Mouse (Mus musculus) cerebellum, postnatal 25 days (tissue): ENCODE data around the gene Eci2.
"Not testable (repeated sequence)": the region's sequence is repeated elsewhere in the genome, so short reads cannot be mapped to it uniquely, and the experiment has no call there.

Experiments
- DNase-seq, 2 experiments: peaks; one replicate each; pipeline ENCODE4 v3.0.0; 2021; ENCODE audit warnings: mixed read lengths in 2 of 2

Gene Eci2

DNA sequence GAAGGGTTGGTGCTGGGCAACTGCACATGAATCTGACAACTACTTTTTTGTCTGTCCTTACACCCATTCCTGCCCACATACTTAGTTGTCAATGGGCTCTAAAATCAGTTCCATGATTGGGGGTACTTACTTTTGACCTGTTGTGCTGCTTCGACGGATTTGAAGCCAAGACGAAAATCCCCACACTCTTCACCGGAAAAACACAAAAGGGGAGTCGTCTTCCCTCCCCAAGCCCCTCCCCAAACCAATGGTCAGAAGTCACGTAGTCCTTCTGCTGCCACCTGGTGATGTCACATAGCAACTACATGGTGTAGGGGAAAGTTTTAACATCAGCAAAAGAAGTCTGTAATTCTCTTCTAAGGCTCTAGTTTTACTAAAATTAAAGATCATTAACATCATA lies at the start of gene Eci2:
Eci2 (minus strand) TSS at position 218 of the 400 bp plus-strand sequence.
- DNase-seq, result no peak

DNA sequence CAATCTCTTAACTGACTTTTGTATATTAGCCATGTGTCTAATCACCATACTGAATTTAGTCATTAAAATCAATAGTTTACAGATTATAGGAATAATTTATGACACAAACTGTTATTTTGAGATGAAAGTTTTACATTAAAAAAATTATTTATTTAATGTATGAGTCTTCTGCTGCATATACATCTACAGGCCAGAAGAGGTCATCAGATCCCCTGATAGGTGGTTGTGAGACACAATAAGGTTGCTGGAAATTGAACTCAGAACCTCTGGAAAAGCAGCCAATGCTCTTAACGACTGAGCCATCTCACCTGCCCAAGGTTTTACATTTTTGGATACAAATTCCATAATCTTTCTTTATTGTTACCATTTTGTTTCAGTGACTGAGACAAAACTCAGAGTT lies 48.0 kb upstream of the Eci2 start:
- no peak for DNase-seq

DNA sequence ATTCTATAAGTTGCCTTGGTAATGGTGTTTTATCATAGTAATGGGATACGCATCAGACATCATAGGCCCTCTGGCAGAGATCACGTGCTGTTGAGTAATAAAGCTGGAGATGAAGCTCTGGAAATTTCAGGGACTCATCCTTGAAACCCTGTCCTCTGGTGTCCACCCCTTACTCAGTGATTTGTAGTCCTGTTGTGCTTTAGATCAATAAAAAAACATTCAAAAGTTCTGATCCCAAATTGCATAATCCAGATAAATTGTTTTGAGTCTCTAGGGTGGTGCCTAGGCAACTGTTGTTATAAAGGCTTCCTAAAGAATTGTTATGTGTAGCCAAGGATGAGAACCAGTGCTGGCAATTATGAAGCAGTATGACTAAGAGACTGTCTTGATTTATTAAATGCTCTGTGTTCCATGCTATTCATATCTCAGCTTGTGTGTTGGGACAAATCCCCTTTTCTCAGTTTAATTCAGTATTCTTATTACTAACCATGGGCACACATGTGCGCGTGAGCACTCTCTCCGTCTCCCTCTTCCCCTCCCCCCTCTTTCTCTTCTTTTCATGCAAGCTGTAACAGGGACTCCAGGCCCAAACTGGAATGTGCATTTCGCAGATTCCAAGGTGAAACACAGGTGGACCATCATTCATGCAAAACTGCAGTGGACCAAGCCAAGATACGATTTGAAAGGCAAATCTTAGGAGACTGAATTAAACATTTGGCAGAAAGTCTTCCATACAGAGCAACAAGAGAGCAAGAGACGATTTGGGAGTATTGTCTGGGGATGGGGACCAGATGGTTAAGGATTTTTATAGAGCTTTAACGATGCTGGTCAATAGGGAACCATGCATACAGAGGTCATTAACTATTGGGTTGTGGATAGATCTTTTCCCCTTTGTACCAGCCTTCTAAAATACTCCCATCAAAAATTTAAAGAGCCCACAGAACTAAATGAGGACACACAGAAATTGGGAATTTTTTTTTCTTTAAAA lies 43.9 kb upstream of the Eci2 start:
- no peak for DNase-seq

DNA sequence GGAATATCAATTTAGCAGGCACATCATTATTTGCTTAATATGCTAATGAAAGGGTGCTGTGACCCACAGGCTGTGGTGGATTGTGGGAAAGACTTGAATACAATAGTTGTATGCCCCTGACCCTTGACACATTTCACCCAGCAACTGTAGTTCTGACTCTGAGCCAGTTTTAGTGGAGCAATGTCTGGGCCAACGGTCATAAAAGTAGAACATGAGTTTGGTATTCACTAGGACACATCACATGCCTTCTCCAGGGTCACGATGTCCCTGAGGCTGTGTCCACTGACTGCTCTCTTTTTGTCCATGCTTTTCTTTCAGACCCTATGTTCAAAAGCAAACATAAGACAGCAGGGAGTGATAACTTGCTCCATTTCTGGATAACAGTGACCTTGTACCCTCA lies 40.2 kb upstream of the Eci2 start:
- no peak for DNase-seq

DNA sequence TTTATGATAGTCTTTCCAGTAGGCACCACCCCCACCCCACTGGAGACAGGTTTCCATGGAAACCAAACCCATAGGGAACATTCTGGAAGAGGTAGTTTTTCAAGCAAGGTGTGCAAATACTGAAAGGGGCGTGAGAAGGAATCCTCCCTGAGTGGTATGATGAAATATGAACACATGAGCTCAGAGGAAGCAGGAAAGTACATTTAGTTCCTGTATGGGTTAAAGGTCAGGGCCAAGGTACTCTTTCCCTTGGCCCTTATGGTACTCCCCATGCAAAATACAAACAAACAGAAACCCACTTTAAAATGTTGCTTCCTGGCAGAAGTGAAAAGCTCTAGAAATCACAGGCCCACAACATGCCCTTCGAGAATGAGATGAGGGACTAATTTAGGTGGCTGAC lies 39.1 kb upstream of the Eci2 start:
- no peak for DNase-seq

GRCm38 (mm10) chr13:35064381-35064780 lies 37.5 kb upstream of the Eci2 start:
- no peak for DNase-seq

DNA sequence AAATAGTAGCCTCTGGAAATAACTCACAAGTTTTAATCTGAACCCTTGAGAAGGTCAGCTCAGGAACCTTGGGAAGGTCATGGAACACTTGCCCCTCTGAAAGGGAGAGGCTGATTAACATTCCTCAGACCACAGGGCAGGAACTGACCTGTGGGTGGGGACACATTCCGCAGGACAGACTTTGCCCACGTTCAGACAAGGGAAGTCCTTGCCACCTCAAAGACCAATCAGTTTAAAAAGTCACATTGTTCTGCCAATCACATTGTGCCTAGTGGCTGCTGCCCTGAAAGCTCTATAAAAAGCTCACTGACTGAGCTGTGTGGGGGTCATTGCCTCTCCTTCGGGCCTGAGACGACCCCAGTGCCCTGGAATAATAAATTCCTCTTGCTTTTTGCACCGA lies 31.2 kb upstream of the Eci2 start:
- no peak for DNase-seq

- DNase-seq, result no peak
Observed at GRCm38 (mm10) chr13:35036486-35036885, 9.6 kb upstream of the Eci2 start.

DNA sequence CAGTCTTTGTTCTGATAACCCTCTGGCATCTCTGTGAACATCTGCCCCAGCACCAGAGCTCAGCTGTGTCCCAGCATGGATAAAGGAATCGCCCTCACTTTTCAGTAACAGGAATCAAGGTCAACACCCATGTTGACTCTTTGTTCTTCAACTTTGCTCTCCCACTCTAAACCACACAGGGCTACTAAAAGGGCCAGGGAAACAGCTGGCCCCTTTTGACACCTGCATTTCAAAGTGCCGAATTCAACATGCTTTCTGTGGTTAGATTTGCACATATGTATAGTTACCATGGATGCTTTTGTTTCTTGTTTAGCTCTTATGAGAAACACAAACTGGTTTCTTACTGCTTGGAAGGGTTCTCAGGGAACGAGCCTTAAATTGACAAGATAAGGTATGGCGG lies 8.8 kb upstream of the Eci2 start:
- no peak for DNase-seq

GRCm38 (mm10) chr13:35033571-35033970 lies 6.7 kb upstream of the Eci2 start:
- DNase-seq, result no peak

- DNase-seq, result no peak
Observed at GRCm38 (mm10) chr13:35031684-35032082, 4.8 kb upstream of the Eci2 start.

DNA sequence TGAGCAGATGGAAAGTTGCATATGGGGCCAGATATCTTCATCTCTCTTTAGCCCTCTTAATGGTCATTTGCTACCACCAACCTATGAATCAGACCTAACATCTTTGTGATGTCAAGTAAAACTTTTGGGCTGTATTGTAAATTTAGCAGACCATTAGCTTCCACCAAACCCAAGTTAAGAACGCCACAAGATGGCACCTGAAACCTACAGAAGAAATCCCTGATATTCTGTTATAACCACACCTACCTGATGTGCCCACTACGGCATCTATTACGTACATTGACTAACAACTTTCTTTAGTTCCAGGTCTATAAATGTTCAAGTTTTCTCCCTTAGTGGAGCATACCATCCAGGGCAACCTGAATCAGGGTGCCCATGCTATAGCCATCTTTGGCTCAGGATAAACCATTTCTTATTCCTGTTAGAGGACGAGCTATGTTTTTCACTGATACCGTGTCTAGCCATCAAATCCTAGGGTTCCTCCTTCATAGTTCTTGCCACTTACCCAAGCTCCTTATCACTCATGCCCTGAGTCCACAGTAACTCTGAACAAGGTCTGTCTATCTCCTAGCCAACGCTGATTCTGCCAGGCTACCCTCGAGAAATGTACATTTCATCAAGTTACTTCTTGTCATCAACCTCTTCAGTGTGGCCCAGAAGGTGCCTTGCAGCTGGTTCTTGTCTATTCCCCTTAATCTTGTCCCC lies 4.2 kb upstream of the Eci2 start:
- peak in 1 of 2 experiments; percentile 34 for DNase-seq

DNA sequence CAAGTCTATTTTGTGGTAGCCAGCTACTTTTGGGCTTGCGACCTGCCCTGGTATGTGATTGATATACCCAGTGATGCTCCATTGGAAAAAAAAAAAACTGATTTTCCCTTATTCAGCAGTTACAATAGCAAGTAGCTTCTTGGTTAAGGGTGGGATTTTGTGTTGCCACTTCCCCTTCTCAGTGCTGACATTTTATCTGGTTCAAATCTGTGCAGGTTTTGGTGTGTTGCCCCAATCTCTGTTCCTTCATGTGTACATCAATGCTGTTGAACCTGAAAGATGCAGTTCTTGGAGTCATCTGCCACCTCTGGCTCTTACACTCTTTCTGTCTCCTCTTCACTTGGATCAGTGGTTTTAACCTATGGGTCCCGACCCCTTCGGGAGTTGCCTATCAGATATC lies 1.5 kb upstream of the Eci2 start:
- no peak for DNase-seq

DNA sequence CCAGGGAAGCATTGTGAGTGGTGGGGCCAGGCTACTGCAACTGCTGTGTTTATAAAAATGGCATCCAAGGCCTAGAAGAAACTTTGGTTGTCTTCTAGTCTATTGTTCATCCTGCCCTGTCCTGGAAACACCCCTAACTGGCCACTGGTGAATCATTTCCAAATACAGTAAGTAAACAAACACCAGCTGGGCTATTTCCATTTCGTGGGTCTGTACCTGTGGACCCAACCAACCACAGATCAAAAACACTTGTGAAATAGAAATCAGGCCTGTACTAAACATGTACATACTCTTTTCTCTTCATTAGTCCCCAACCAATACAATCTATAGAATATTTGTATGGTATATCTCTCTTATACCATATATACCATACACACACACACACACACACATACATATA lies 3.5 kb downstream of the Eci2 start:
- not testable (repeated sequence) for DNase-seq

- no peak for DNase-seq
Observed at GRCm38 (mm10) chr13:35020383-35020782, 6.5 kb downstream of the Eci2 start.

DNA sequence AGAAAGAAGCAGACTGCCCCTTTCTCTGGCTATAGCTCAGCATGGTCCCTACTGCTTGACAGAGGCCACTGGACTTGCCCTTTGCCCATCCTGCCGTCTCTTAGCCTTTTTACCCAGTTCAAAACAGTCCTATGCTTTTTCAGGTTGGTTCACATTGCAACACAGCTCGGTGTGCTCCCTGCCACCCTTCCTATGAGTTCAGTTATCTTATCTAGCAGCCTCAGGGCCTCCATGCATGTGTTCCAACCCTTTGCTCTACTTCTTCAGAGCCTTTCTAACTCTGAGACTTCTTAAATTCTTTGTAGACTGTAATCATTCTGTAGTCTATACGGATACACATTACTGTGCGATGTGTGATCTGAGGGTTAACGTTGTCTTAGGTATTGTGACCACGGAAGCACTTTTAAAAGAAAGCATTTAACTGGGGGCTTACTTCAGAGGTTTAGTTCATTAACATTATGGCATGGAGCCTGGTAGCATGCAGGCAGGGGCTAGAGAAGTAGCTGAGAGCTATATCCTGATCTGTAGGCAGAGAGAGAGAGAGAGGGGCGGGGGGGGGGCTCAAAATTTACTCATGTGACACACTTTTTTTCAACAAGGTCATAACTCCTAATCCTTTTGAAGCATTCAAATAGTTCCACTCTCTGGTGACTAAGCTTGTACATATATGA lies 7.9 kb downstream of the Eci2 start:
- DNase-seq, result no peak

DNA sequence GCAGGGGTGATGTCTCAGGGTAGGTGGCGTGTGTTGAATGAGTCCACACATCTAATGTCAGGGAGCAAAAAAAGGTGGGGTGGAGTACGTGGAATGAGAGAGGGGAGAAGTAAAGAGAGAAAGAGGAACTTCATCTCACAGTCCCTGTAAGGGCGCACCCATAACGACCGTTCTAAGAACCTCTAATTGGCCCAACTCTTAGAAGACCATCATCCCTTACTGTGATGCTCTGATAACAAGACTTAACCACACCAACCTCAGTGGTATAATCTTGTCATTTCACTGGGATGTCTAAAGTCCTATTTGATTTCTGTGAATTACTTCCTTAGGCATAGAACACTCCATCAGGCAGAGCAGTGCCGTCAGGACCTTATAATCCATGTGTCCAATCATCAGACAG lies 9.5 kb downstream of the Eci2 start:
- no peak for DNase-seq

DNA sequence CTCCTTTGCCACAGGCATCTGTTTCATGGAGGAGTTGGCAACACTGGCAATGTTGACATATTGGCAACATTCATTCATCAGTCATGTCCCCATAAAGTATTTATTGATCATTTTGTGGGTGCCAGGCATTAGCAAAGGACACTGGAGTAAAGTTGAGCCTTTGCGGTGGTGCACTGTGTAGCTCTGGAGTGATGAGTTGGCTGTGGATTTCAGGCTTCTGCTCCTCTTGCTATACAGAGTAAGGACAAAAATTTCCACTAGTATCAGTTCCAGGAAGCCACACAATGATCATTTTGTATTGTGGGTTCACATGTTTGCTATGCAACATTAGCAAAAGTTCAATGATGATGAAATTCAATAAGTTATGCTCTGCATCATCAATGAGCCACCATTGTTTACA lies 10.8 kb downstream of the Eci2 start:
- no peak for DNase-seq

- peak in 1 of 2 experiments; percentile 17 for DNase-seq
Observed at GRCm38 (mm10) chr13:34995925-34996324, 31.0 kb downstream of the Eci2 start.

DNA sequence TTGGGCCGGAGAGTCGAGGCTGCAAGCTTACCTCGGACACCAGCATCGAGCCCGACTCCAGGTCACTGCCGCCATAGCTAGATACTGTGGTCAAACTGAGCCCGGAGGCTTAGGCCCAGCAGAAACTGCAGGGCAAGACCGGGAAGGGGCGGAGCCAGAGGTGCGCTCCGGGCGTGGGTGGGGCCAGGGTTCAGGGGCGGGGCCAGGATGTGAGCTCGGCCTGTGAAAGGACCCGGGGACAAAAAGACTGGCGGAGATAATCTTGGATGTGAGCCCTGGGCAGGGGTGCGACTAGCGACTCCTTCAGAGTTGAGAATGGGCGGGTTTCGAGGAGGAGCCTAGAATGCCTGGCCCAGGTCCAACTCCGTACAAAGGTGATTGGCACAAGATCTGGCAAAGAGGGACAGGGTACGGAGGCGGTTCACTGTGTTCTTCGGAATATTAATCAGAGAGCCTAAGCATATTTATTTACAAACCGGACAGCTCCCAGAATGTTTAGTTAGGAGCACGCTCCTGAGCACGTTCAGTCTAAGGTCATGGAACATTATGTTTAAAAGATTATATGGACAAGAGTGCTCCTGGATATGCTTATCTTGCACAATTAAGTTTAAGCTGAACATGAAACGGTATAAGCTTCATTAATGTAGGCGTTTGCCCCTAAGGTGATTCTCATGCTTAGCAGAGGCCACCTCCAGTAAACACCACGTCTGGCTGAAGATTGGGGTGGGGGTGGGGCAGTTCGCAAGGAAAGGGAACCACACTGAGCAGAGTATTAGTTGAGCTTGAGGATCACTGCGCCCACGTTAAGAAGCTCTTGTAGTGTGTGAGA lies 32.7 kb downstream of the Eci2 start:
- peak; percentile 92 to 95 for DNase-seq

GRCm38 (mm10) chr13:34993595-34993982 lies 33.3 kb downstream of the Eci2 start:
- DNase-seq, result no peak

- DNase-seq, result no peak
Observed at GRCm38 (mm10) chr13:34993085-34993484, 33.8 kb downstream of the Eci2 start.
